Mouse (Mus musculus): ENCODE measurements around the gene Gm29427. TPM values are rescaled to one million over a fixed set of nuclear protein-coding genes. Genes with fewer than 3 reads are reported as not detected.
A peak's percentile ranks its signal among the peaks of the same experiment; 100 is the strongest.

Gene Gm29427
- not detected for total RNA-seq (2021)
- long read RNA-seq, experiment 1: 0 reads
- long read RNA-seq, experiment 2: 0 reads

GRCm38 (mm10) chr1:130715561-130716217 is at the start of gene Gm29427:
Gene Gm29427, minus strand, starts transcription at chr1:130715799.
- DNase-seq (ENCODE audit: low spot score): peak; percentile 92

GRCm38 (mm10) chr1:130764027-130764461 is 48.4 kb upstream of the Gm29427 start:
- no peak for DNase-seq (ENCODE audit: low spot score)

DNA sequence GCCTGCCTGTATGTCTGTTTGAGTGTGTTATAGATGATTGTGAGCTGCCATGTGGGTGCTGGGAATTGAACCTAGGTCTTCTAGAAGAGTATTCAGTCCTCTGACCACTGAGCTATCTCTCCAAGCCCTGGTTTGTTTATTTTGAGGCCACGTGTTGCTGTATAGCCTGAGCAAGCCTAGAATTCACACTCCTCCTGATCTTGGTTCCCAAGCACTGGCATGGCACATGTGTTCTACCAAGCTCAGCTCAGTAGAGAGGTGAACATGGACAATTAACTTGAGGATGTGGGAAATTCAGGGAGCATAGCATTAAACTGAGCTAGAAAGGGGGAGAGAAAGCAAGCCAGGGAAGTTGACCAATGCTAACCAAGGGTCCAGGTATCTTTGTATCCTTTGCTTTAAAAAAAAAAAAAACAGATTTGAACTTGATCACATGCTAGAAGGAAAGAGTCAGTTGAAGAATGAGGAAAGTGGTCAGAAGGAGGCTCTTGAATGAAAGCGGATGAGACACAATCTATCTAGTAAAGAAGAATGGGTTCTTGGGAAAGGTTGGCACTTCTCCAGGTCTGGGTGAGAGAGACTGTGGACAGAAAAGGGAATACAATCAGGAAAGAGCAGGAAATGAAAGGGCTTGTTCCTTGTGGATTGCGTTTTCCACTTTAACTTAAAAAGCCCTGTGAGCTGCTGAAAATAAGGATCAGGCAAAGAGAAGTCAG is 46.6 kb upstream of the Gm29427 start:
- DNase-seq (ENCODE audit: low spot score): no peak

- DNase-seq (ENCODE audit: low spot score): no peak
Measured at GRCm38 (mm10) chr1:130761597-130761996, 46.0 kb upstream of the Gm29427 start.

DNA sequence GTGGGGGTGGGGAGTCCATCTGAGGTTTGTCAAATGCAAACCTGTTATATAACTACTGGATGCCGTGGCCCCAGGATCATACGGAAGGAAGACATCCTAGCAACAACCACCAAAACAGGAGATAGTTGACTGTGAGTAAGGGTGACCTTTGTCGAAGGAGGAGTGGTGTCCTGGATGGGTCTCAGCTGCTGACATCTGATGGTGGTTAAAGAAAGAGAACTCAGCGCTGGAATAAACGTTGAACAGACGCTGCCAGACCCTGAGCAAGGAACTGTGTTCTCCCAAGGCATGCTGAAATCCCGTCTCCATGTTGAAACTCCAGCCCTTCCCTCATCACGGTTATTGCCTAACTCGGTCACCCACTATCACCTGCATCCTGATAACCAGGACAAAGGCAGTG is 44.1 kb upstream of the Gm29427 start:
- no peak for DNase-seq (ENCODE audit: low spot score)

DNA sequence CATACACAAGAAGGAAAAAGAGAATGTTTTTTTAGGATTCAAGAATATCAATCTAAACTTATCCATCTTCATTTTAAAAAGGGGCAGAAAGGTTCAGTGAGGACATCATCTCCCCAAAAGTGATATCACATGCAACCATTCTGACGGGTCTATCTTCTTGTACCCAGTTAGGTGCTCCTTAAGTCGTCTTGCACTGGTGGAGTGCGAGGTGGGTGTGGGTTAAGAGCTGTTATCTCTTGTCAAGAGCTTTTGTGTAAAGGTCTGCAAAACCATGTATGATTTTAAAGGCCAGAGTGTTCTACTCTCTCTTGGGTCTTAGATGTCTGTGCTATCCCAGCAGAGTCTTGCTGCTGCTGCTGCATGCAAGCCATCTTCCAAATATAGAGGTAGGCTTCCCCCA is 31.2 kb upstream of the Gm29427 start:
- no peak for DNase-seq (ENCODE audit: low spot score)

DNA sequence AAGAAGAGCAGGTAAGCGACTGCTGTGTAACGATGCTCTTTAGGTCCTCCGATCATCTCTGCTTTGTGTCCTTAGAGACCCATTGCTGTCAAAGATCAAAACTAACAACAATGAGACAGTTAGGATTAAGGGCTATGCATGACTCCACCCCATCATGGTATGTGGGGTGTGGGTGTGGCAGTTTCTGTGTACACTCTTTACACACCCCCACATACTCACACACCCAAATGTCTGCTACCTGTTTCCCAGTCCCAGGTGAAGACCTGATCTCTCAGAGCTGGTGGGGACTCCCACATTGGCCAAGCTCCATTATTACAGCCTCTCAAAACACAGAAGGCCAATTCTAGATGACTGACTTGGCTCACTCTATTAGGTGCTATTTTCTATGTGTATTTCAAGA is 30.0 kb upstream of the Gm29427 start:
- DNase-seq (ENCODE audit: low spot score): no peak

DNA sequence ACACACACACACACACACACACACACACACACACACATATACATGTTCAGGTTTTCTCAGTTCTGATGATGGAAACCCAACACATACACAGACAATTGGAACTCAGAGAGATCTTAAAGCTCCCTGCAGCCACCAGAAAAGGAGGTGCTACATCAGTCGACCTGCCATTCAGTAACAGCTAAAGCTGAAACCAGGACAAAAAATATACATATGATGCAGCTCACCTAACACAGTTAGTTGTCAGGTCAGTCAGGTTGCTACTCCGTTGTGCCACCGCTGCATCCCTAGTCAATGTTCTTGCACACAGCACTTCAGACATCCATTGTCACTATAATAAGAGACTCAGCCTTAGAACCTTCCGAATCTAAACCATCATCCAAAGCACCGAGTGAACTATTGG is 29.4 kb upstream of the Gm29427 start:
- no peak for DNase-seq (ENCODE audit: low spot score)

GRCm38 (mm10) chr1:130744217-130744616 is 28.6 kb upstream of the Gm29427 start:
- no peak for DNase-seq (ENCODE audit: low spot score)

GRCm38 (mm10) chr1:130743775-130744174 is 28.2 kb upstream of the Gm29427 start:
- DNase-seq (ENCODE audit: low spot score): no peak

GRCm38 (mm10) chr1:130742201-130742600 is 26.6 kb upstream of the Gm29427 start:
- DNase-seq (ENCODE audit: low spot score): no peak

GRCm38 (mm10) chr1:130740781-130741720 is 25.5 kb upstream of the Gm29427 start:
- no peak for DNase-seq (ENCODE audit: low spot score)

- no peak for DNase-seq (ENCODE audit: low spot score)
Measured at GRCm38 (mm10) chr1:130740227-130740648, 24.6 kb upstream of the Gm29427 start.

GRCm38 (mm10) chr1:130739636-130740035 is 24.0 kb upstream of the Gm29427 start:
- DNase-seq (ENCODE audit: low spot score): no peak

DNA sequence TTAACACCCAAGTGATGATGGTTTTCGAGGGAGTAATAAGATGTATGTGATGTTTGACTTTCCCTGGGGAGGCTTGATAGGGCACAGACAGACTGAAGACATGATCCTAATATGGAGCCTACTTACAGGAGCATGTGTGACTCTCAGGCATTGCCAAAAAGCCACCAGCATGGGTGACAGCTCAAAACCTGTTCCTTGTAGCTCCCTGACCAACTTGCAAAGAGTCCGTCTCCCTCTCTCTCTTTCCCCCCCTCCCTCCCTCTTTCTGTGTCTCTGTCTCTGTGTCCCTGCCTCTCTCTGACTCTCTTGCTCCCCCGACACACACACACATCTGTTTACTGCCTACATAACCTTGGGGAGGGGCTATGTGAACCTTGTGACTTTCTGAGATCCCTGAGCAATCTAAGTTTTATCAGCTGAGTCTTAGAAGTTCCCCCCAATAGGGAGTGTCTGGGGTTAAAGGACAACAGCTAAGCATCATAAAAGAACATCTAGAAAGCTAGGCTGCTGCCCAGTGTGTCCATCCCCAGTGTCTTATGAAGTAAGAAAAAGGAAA is 23.0 kb upstream of the Gm29427 start:
- no peak for DNase-seq (ENCODE audit: low spot score)

- DNase-seq (ENCODE audit: low spot score): no peak
Measured at GRCm38 (mm10) chr1:130737916-130738315, 22.3 kb upstream of the Gm29427 start.

DNA sequence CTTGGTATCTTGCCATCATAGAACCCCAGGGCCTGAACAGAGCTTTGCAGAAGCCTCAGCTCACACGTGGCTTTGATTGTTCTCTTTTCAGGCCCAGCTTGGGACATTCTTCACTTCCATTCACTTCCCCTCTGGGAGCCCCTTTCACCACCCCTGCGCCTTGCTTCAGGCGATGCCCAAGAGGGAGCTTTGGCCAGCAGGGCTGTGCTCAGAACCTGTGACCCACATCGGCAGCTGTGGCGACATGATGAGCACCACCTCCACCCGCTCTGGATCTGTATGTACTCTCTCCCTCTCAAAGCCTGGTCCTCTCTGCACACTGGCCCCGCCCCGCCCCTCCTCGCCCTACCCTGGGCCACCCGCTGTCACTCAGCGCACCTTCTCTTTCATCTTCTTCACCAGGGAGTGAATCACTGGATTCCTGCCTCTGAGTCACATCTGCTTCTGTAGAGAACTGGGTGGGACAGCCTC is 21.8 kb upstream of the Gm29427 start:
- DNase-seq (ENCODE audit: low spot score): no peak

DNA sequence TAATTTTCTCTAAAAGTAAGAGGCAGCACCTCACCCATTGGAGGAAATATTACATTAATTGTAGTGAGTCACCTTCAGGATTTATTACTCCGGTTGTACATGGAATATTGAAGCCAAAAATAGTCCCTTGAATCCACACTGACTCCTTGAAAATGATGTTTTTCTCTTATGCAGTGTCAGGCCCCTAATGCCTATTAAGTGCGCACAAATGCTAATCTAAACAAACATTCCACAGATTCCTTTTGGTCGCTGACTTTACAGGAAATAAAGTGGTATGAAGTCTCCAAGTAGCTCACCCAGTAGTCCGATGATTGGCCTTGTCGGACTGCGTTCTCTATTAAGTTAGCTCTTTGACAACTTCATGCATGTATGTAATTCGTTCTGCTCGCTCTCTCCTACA is 19.3 kb upstream of the Gm29427 start:
- DNase-seq (ENCODE audit: low spot score): no peak

DNA sequence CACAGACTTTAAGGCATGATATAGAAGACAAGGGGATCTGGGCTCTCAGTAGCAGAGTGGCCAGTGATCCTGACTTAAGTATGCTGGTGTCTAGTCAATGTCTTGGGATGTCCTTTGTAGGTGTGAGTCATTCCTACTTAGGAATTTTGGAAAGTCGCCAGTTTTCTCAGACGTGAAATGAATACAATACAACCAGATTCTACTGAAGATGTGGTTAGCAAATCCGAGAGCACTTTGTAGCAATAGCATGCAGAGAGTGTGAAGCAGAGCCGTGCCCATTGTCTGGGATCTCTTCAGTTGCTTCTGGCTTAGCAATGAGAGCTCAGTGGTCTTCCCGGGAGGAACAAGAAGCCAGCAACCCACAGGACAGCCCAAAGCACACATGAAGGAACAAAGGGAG is 18.9 kb upstream of the Gm29427 start:
- DNase-seq (ENCODE audit: low spot score): no peak

GRCm38 (mm10) chr1:130733671-130734070 is 18.1 kb upstream of the Gm29427 start:
- DNase-seq (ENCODE audit: low spot score): no peak
